Mouse (Mus musculus) neutrophil, adult 83 days (primary cell): ENCODE measurements around the gene Plpp6. TPM values are rescaled to one million over a fixed set of nuclear protein-coding genes. Genes with fewer than 3 reads are reported as not detected.

Source experiments
- total RNA-seq, 2 experiments: library from RNA; stranded (reverse); gene quantifications; one replicate each; pipeline ENCODE4 v1.2.4; 2023

Gene Plpp6
- 1 to 10 TPM; 6.1 to 6.7 TPM for total RNA-seq

GRCm38 (mm10) chr19:28963842-28964551 is at the start of gene Plpp6:
Plpp6 (plus strand) TSS chr19:28963953.

DNA sequence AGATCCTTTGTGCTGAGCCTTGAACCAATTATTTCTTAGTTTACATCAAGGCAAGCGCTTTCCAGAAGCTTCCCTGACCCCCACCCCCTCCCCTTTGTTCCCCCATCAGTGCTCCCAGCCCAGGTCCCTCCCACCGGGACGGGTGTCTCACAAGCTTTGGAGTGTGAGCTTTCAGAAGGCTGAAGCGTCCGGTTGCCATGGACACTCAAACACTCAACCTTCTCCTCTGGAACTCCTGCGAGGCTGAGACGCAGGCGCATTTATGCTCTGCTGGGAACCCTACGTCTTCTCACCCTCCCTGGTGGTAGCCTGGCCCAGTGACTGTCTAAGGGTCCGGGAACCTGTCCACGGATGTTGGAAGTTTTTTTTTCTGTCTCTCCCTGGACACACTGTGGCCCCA is 3.9 kb downstream of the Plpp6 start, which contains the start of gene 4430402I18Rik:
4430402I18Rik (minus strand) TSS at position 149 of the 400 bp plus-strand sequence.

GRCm38 (mm10) chr19:28990194-28990589 is 26.4 kb downstream of the Plpp6 start, which contains the start of gene Cdc37l1:
Cdc37l1 (plus strand) TSS chr19:28990352.

Other genes starting within 250 kb of the Plpp6 start
- not detected for gene Slc1a1, start 128.9 kb upstream of the Plpp6 start, total RNA-seq
- not detected for gene 4430402I18Rik, start 3.8 kb downstream of the Plpp6 start, total RNA-seq
- 10 to 100 TPM; 31.8 to 35.3 TPM for gene Cdc37l1, start 26.4 kb downstream of the Plpp6 start, total RNA-seq
- 10 to 100 TPM; 11.9 to 12.8 TPM for gene Ak3, start 84.0 kb downstream of the Plpp6 start, total RNA-seq
- gene Rcl1, start 137.4 kb downstream of the Plpp6 start, total RNA-seq = 1 to 10 TPM; 5.2 to 7.2 TPM